Mouse (Mus musculus): ENCODE data around the gene Whrn. TPM values are rescaled to one million over a fixed set of nuclear protein-coding genes. Genes with fewer than 3 reads are reported as not detected.

Gene Whrn
- total RNA-seq, 1 experiment = 5.0 TPM

- TF ChIP-seq ZC3H11A (IDR thresholded peaks at IDR 0.05; ENCODE audit: borderline replicate concordance, low read depth, low read length) (no peak), CHD2 (IDR thresholded peaks at IDR 0.05; ENCODE audit: low read depth, low read length) (no peak), ZNF384 (IDR thresholded peaks at IDR 0.05; ENCODE audit: low read depth, low read length) (no peak), MAFK (IDR thresholded peaks at IDR 0.05; ENCODE audit: insufficient read depth, low read depth, low read length) (no peak), HCFC1 (IDR thresholded peaks at IDR 0.05; ENCODE audit: borderline replicate concordance, insufficient read depth, low read length) (no peak)
- Histone ChIP-seq H3K36me3 (ENCODE audit: control insufficient read depth, insufficient read depth, low read length, poor library complexity, severe bottlenecking) (no peaks in the 10 kb centered on the region), H3K4me3 (ENCODE audit: insufficient read depth in 1 of 2, low read depth in 1 of 2, low read length in 2 of 2, poor library complexity in 1 of 2, severe bottlenecking in 1 of 2) (no peak overlapping the region), H3K9ac (ENCODE audit: insufficient read depth, low read depth, low read length, poor library complexity, severe bottlenecking) (no peak overlapping the region), H3K4me1 (ENCODE audit: control insufficient read depth in 2 of 2, insufficient read depth in 2 of 2, low read length in 2 of 2, poor library complexity in 1 of 2) (no peaks in the 10 kb centered on the region), H3K9me3 (ENCODE audit: control insufficient read depth, insufficient read depth, low read depth, low read length) (no peaks in the 10 kb centered on the region), H3K27ac (ENCODE audit: insufficient read depth, low read depth, low read length, poor library complexity, severe bottlenecking) (no peak overlapping the region)
- in situ Hi-C loops (cut with MboI; ENCODE audit: low sequenced_read_pairs in 2 of 2, unreplicated experiment in 2 of 2) = no loop called here
- no peak for DNase-seq (ENCODE audit: low read depth, low spot score)
These were observed 12.4 kb upstream of the Whrn start for GRCm38 (mm10) chr4:63508232-63508631.

- H3K9ac ChIP-seq (ENCODE audit: insufficient read depth, low read depth, low read length, poor library complexity, severe bottlenecking) = no peak overlapping the region
- in situ Hi-C loops (cut with MboI; ENCODE audit: low sequenced_read_pairs in 2 of 2, unreplicated experiment in 2 of 2) = no loop called here
These were observed 11.7 kb upstream of the Whrn start for GRCm38 (mm10) chr4:63507478-63507877.

GRCm38 (mm10) chr4:63503949-63504348 is 8.2 kb upstream of the Whrn start:
- TF ChIP-seq ZNF384 (IDR thresholded peaks at IDR 0.05; ENCODE audit: low read depth, low read length) (no peak), MAFK (IDR thresholded peaks at IDR 0.05; ENCODE audit: insufficient read depth, low read depth, low read length) (no peak), ZC3H11A (IDR thresholded peaks at IDR 0.05; ENCODE audit: borderline replicate concordance, low read depth, low read length) (no peak), CHD2 (IDR thresholded peaks at IDR 0.05; ENCODE audit: low read depth, low read length) (no peak), HCFC1 (IDR thresholded peaks at IDR 0.05; ENCODE audit: borderline replicate concordance, insufficient read depth, low read length) (no peak)
- Histone ChIP-seq H3K27ac (ENCODE audit: insufficient read depth, low read depth, low read length, poor library complexity, severe bottlenecking) (no peak overlapping the region), H3K4me3 (ENCODE audit: insufficient read depth in 1 of 2, low read depth in 1 of 2, low read length in 2 of 2, poor library complexity in 1 of 2, severe bottlenecking in 1 of 2) (no peak overlapping the region), H3K9ac (ENCODE audit: insufficient read depth, low read depth, low read length, poor library complexity, severe bottlenecking) (no peak overlapping the region), H3K9me3 (ENCODE audit: control insufficient read depth, insufficient read depth, low read depth, low read length) (no peaks in the 10 kb centered on the region), H3K36me3 (ENCODE audit: control insufficient read depth, insufficient read depth, low read length, poor library complexity, severe bottlenecking) (no peaks in the 10 kb centered on the region), H3K4me1 (ENCODE audit: control insufficient read depth in 2 of 2, insufficient read depth in 2 of 2, low read length in 2 of 2, poor library complexity in 1 of 2) (no peaks in the 10 kb centered on the region)
- no peak for DNase-seq (ENCODE audit: low read depth, low spot score)
- in situ Hi-C loops (cut with MboI; ENCODE audit: low sequenced_read_pairs in 2 of 2, unreplicated experiment in 2 of 2) = no loop called here

More at GRCm38 (mm10) chr4:63507478-63507877, 11.7 kb upstream of the Whrn start:
- Histone ChIP-seq H3K4me3 (ENCODE audit: insufficient read depth in 1 of 2, low read depth in 1 of 2, low read length in 2 of 2, poor library complexity in 1 of 2, severe bottlenecking in 1 of 2) (no peak overlapping the region), H3K27ac (ENCODE audit: insufficient read depth, low read depth, low read length, poor library complexity, severe bottlenecking) (no peak overlapping the region), H3K9me3 (ENCODE audit: control insufficient read depth, insufficient read depth, low read depth, low read length) (no peaks in the 10 kb centered on the region), H3K36me3 (ENCODE audit: control insufficient read depth, insufficient read depth, low read length, poor library complexity, severe bottlenecking) (no peaks in the 10 kb centered on the region), H3K4me1 (ENCODE audit: control insufficient read depth in 2 of 2, insufficient read depth in 2 of 2, low read length in 2 of 2, poor library complexity in 1 of 2) (no peaks in the 10 kb centered on the region)
- DNase-seq (ENCODE audit: low read depth, low spot score) = no peak
- TF ChIP-seq ZNF384 (IDR thresholded peaks at IDR 0.05; ENCODE audit: low read depth, low read length) (no peak), CHD2 (IDR thresholded peaks at IDR 0.05; ENCODE audit: low read depth, low read length) (no peak), HCFC1 (IDR thresholded peaks at IDR 0.05; ENCODE audit: borderline replicate concordance, insufficient read depth, low read length) (no peak), ZC3H11A (IDR thresholded peaks at IDR 0.05; ENCODE audit: borderline replicate concordance, low read depth, low read length) (no peak), MAFK (IDR thresholded peaks at IDR 0.05; ENCODE audit: insufficient read depth, low read depth, low read length) (no peak)

- Histone ChIP-seq H3K4me3 (ENCODE audit: insufficient read depth in 1 of 2, low read depth in 1 of 2, low read length in 2 of 2, poor library complexity in 1 of 2, severe bottlenecking in 1 of 2) (no peak overlapping the region), H3K27ac (ENCODE audit: insufficient read depth, low read depth, low read length, poor library complexity, severe bottlenecking) (no peak overlapping the region), H3K9ac (ENCODE audit: insufficient read depth, low read depth, low read length, poor library complexity, severe bottlenecking) (no peak overlapping the region), H3K9me3 (ENCODE audit: control insufficient read depth, insufficient read depth, low read depth, low read length) (no peaks in the 10 kb centered on the region), H3K4me1 (ENCODE audit: control insufficient read depth in 2 of 2, insufficient read depth in 2 of 2, low read length in 2 of 2, poor library complexity in 1 of 2) (peaks cover 0 to 2% of the 10 kb centered on the region in 2 experiments; a peak in 1 of 4 replicates), H3K36me3 (ENCODE audit: control insufficient read depth, insufficient read depth, low read length, poor library complexity, severe bottlenecking) (no peaks in the 10 kb centered on the region)
- TF ChIP-seq MAFK (IDR thresholded peaks at IDR 0.05; ENCODE audit: insufficient read depth, low read depth, low read length) (no peak), ZNF384 (IDR thresholded peaks at IDR 0.05; ENCODE audit: low read depth, low read length) (no peak), CHD2 (IDR thresholded peaks at IDR 0.05; ENCODE audit: low read depth, low read length) (no peak), HCFC1 (IDR thresholded peaks at IDR 0.05; ENCODE audit: borderline replicate concordance, insufficient read depth, low read length) (no peak), ZC3H11A (IDR thresholded peaks at IDR 0.05; ENCODE audit: borderline replicate concordance, low read depth, low read length) (no peak)
- DNase-seq (ENCODE audit: low read depth, low spot score) = no peak
- in situ Hi-C loops (cut with MboI; ENCODE audit: low sequenced_read_pairs in 2 of 2, unreplicated experiment in 2 of 2) = no loop called here
These were observed 5.3 kb upstream of the Whrn start for GRCm38 (mm10) chr4:63501050-63501449.

GRCm38 (mm10) chr4:63498346-63498745 is 2.6 kb upstream of the Whrn start:
- Histone ChIP-seq H3K27ac (ENCODE audit: insufficient read depth, low read depth, low read length, poor library complexity, severe bottlenecking) (no peak overlapping the region), H3K36me3 (ENCODE audit: control insufficient read depth, insufficient read depth, low read length, poor library complexity, severe bottlenecking) (peaks cover 2% of the 10 kb centered on the region; the same call in 1 of the 2 replicates), H3K4me1 (ENCODE audit: control insufficient read depth in 2 of 2, insufficient read depth in 2 of 2, low read length in 2 of 2, poor library complexity in 1 of 2) (peaks cover 2% of the 10 kb centered on the region in 2 experiments; a peak in 1 of 4 replicates), H3K4me3 (ENCODE audit: insufficient read depth in 1 of 2, low read depth in 1 of 2, low read length in 2 of 2, poor library complexity in 1 of 2, severe bottlenecking in 1 of 2) (no peak overlapping the region), H3K9ac (ENCODE audit: insufficient read depth, low read depth, low read length, poor library complexity, severe bottlenecking) (no peak overlapping the region), H3K9me3 (ENCODE audit: control insufficient read depth, insufficient read depth, low read depth, low read length) (no peaks in the 10 kb centered on the region)
- TF ChIP-seq CHD2 (IDR thresholded peaks at IDR 0.05; ENCODE audit: low read depth, low read length) = no peak
- TF ChIP-seq ZNF384 (IDR thresholded peaks at IDR 0.05; ENCODE audit: low read depth, low read length) = no peak
- TF ChIP-seq HCFC1 (IDR thresholded peaks at IDR 0.05; ENCODE audit: borderline replicate concordance, insufficient read depth, low read length) = no peak
- TF ChIP-seq ZC3H11A (IDR thresholded peaks at IDR 0.05; ENCODE audit: borderline replicate concordance, low read depth, low read length) = no peak
- TF ChIP-seq MAFK (IDR thresholded peaks at IDR 0.05; ENCODE audit: insufficient read depth, low read depth, low read length) = no peak
- in situ Hi-C loops (cut with MboI; ENCODE audit: low sequenced_read_pairs in 2 of 2, unreplicated experiment in 2 of 2) = no loop called here
- DNase-seq (ENCODE audit: low read depth, low spot score) = no peak

Data from ES-E14 (cell line).